Comparison of ENCODE assay signal across 24 mouse cellular contexts in the genomic region with DNA sequence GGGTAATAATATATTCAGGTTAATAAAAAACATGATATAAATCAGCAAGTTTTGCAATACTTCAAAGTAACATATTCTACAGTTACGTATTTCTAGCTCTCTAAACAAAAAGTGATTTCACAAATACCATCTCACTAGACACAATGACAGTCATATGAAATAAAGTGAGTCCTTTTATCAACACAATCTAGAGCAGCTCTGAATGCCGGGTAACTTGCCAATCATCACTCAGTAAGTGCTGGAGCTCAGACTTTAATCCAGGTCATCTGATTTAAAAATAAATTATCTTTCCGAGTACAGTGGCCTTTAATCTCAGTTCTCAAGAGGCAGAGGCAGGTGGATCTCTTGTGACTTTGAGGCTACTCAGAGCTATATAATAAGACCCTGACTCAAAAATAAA. TPM values are rescaled to one million over a fixed set of nuclear protein-coding genes. Genes with fewer than 3 reads are reported as not detected.
A peak's percentile ranks its signal among the peaks of the same experiment; 100 is the strongest.
DNase-seq lines count a peak whose midpoint lies in the region; ATAC-seq and TF ChIP-seq lines count a peak whose summit lies in the region.
"Had no signal": no experiment of that assay in that cellular context is flagged by ENCODE, and none has a peak within 500 bp of the region (broad histone marks: within the 10 kb centered on the region; RNA-seq: fewer than 3 reads in every experiment).

No protein-coding gene starts in this region.

- H3K4me3 ChIP-seq in stomach, embryonic 15.5 days (replicated peaks): no peak overlapping the region
- H3K4me3 ChIP-seq in stomach, postnatal 0 days (ENCODE audit: low read depth, low read length): no peak overlapping the region
- H3K4me3 ChIP-seq in liver, embryonic 16.5 days (ENCODE audit: low read depth, low read length): peak overlapping the region; percentile 96
- H3K4me3 ChIP-seq: embryonic facial prominence, embryonic 10.5 days; forebrain, embryonic 12.5 days; heart, embryonic 10.5 days; hindbrain, embryonic 15.5 days; limb, embryonic 12.5 days; megakaryocyte, embryonic 14.5 days; midbrain, embryonic 13.5 days; neural tube, embryonic 12.5 days had no signal

- H3K27ac ChIP-seq in stomach, embryonic 15.5 days: no peak overlapping the region
- H3K27ac ChIP-seq in stomach, postnatal 0 days (replicated peaks): no peak overlapping the region
- H3K27ac ChIP-seq in liver, embryonic 16.5 days (ENCODE audit: low read length): no peak overlapping the region
- H3K27ac ChIP-seq: embryonic facial prominence, embryonic 10.5 days; forebrain, embryonic 12.5 days; heart, embryonic 10.5 days; hindbrain, embryonic 15.5 days; limb, embryonic 12.5 days; midbrain, embryonic 13.5 days; neural tube, embryonic 12.5 days had no signal

- no peak for TF ChIP-seq CTCF in stomach, postnatal 0 days (IDR thresholded peaks at IDR 0.05; ENCODE audit: low read depth)

- 0 out of 2 replicates have a peak overlapping the region, but pooled peaks have one; percentile 13 for H3K4me2 ChIP-seq in stomach, embryonic 15.5 days
- no peak overlapping the region for H3K4me2 ChIP-seq in stomach, postnatal 0 days (replicated peaks; ENCODE audit: low read depth)
- peak overlapping the region; percentile 74 for H3K4me2 ChIP-seq in liver, embryonic 16.5 days (ENCODE audit: low read depth, low read length)
- H3K4me2 ChIP-seq: hindbrain, embryonic 15.5 days; limb, embryonic 12.5 days; midbrain, embryonic 13.5 days; neural tube, embryonic 12.5 days had no signal

- H3K9me3 ChIP-seq in stomach, embryonic 15.5 days: no peaks in the 10 kb centered on the region
- no peaks in the 10 kb centered on the region for H3K9me3 ChIP-seq in stomach, postnatal 0 days (ENCODE audit: control insufficient read depth, low read length)
- no peaks in the 10 kb centered on the region for H3K9me3 ChIP-seq in liver, embryonic 16.5 days (replicated peaks; ENCODE audit: control insufficient read depth, low read length)
- H3K9me3 ChIP-seq: embryonic facial prominence, embryonic 10.5 days; forebrain, embryonic 12.5 days; heart, embryonic 10.5 days; hindbrain, embryonic 15.5 days; limb, embryonic 12.5 days; megakaryocyte, embryonic 14.5 days; midbrain, embryonic 13.5 days; neural tube, embryonic 12.5 days had no signal

- H3K4me1 ChIP-seq in stomach, embryonic 15.5 days: peaks cover 15% of the 10 kb centered on the region; the same call in 1 of the 2 replicates
- no peaks in the 10 kb centered on the region for H3K4me1 ChIP-seq in stomach, postnatal 0 days (replicated peaks; ENCODE audit: control insufficient read depth, insufficient read depth)
- peaks cover 43% of the 10 kb centered on the region for H3K4me1 ChIP-seq in liver, embryonic 16.5 days (ENCODE audit: control insufficient read depth, low read depth, low read length)

- TF ChIP-seq EP300 in stomach, postnatal 0 days (optimal IDR thresholded peaks at IDR 0.05): no peak

- DNase-seq in heart, adult 11 months: peak; percentile 14
- DNase-seq in heart, adult 8-10 months (ENCODE audit: low spot score): no peak
- DNase-seq in stomach, postnatal 0 days (ENCODE audit: low spot score): no peak
- no peak for DNase-seq in lung, postnatal 10 days
- DNase-seq in adrenal gland, postnatal 36 days: no peak
- DNase-seq: cerebellum, adult 11-12 months; cerebellum, postnatal 10 days; heart, postnatal 4 days; kidney, postnatal 10 days; lung, embryonic 14.5 days; right cerebral cortex, postnatal 14 days; spleen, adult 18-20 months; thymus, postnatal 25 days had no signal

- no peak for ATAC-seq in stomach, embryonic 15.5 days (ENCODE audit: insufficient read depth, low FRiP score, low read depth)
- no peak for ATAC-seq in stomach, postnatal 0 days (ENCODE audit: low FRiP score, low TSS enrichment)
- no peak for ATAC-seq in liver, embryonic 16.5 days (ENCODE audit: low read depth)
- ATAC-seq: midbrain, embryonic 13.5 days; Patski had no signal

- H3K27me3 ChIP-seq in stomach, embryonic 15.5 days (replicated peaks): no peaks in the 10 kb centered on the region
- H3K27me3 ChIP-seq in stomach, postnatal 0 days (ENCODE audit: control insufficient read depth, insufficient read depth, low read length): no peaks in the 10 kb centered on the region
- no peaks in the 10 kb centered on the region for H3K27me3 ChIP-seq in liver, embryonic 16.5 days (ENCODE audit: control insufficient read depth, insufficient read depth, low read depth, low read length)
- H3K27me3 ChIP-seq: forebrain, embryonic 12.5 days; hindbrain, embryonic 15.5 days; limb, embryonic 12.5 days; megakaryocyte, embryonic 14.5 days; midbrain, embryonic 13.5 days; neural tube, embryonic 12.5 days; Patski had no signal

- no peak overlapping the region for H3K9ac ChIP-seq in stomach, embryonic 15.5 days
- no peak overlapping the region for H3K9ac ChIP-seq in stomach, postnatal 0 days (ENCODE audit: low read length)
- H3K9ac ChIP-seq in liver, embryonic 16.5 days (ENCODE audit: low read depth, low read length): no peak overlapping the region
- H3K9ac ChIP-seq: forebrain, embryonic 12.5 days; hindbrain, embryonic 15.5 days; limb, embryonic 12.5 days; lung, embryonic 14.5 days; midbrain, embryonic 13.5 days; neural tube, embryonic 12.5 days had no signal

- WGBS in stomach, embryonic 15.5 days: 88% methylated on average over 3 of the region's 3 CpGs
- 72% methylated on average over 3 of the region's 3 CpGs for WGBS in stomach, postnatal 0 days
- WGBS in liver, embryonic 16.5 days (ENCODE audit: insufficient replicate concordance): 53% methylated on average over 3 of the region's 3 CpGs

- H3K36me3 ChIP-seq in stomach, embryonic 15.5 days: no peaks in the 10 kb centered on the region
- no peaks in the 10 kb centered on the region for H3K36me3 ChIP-seq in stomach, postnatal 0 days (ENCODE audit: control insufficient read depth, insufficient read depth, low read length)
- no peaks in the 10 kb centered on the region for H3K36me3 ChIP-seq in liver, embryonic 16.5 days (ENCODE audit: control insufficient read depth, insufficient read depth)
- H3K36me3 ChIP-seq: hindbrain, embryonic 15.5 days; midbrain, embryonic 13.5 days had no signal

RNA-seq across cellular contexts. Expression of a gene that starts 2.2 kb away (rescaled TPM):
- total RNA-seq in heart, adult 8-10 months (2022): 10 to 100 TPM; 60.2 to 77.1 (median 64.7) TPM
- 144 and 153 TPM in 2 replicates for polyA plus RNA-seq in stomach, embryonic 15.5 days (2015; fragmentation: Nextera tagmentation; extraction: Ambion mirVana)
- polyA plus RNA-seq in stomach, postnatal 0 days (2015; fragmentation: Nextera tagmentation; extraction: Ambion mirVana): 162 and 181 TPM in 2 replicates
- polyA plus RNA-seq in liver, embryonic 16.5 days (2015; fragmentation: Nextera tagmentation; extraction: Ambion mirVana): 77.5 and 87.3 TPM in 2 replicates
- 100 to 1,000 TPM in 1 of 2 experiments, 10 to 100 TPM in 1; 96.3 to 185 TPM for total RNA-seq in adrenal gland, postnatal 36 days (2021)

RNA-seq across cellular contexts. Expression of a gene that starts 2.4 kb away (rescaled TPM):
- 1 to 10 TPM; 6.6 to 7.3 (median 7.1) TPM for total RNA-seq in heart, adult 8-10 months (2022)
- polyA plus RNA-seq in stomach, embryonic 15.5 days (2015; fragmentation: Nextera tagmentation; extraction: Ambion mirVana): 30.3 and 31.9 TPM in 2 replicates
- polyA plus RNA-seq in stomach, postnatal 0 days (2015; fragmentation: Nextera tagmentation; extraction: Ambion mirVana): 19.4 and 19.8 TPM in 2 replicates
- 13.3 and 13.7 TPM in 2 replicates for polyA plus RNA-seq in liver, embryonic 16.5 days (2015; fragmentation: Nextera tagmentation; extraction: Ambion mirVana)
- total RNA-seq in adrenal gland, postnatal 36 days (2021): 10 to 100 TPM; 14.1 to 17.4 TPM
